Mouse (Mus musculus) stomach, embryonic 14.5 days (tissue): ENCODE data around the gene Atp5h. TPM values are rescaled to one million over a fixed set of nuclear protein-coding genes. Genes with fewer than 3 reads are reported as not detected.
"Not testable (repeated sequence)": the region's sequence is repeated elsewhere in the genome, so short reads cannot be mapped to it uniquely, and the experiment has no call there.

Experiments
- ATAC-seq: fragments of 200-750 bp; cut with Nextera tagmentation; 2 replicates; pipeline ENCODE4 v1.8.0; 2017; ENCODE audit warnings: low read depth, moderate TSS enrichment; ENCODE audit not compliant: insufficient number of reproducible peaks, insufficient read depth, low FRiP score
- H3K27ac ChIP-seq: fragments of 300-500 bp; sonication (generic); 2 replicates; pipeline ENCODE4 v1.5.1; 2014; ENCODE audit warnings: mild to moderate bottlenecking, low read length, moderate library complexity, mixed read lengths
- H3K27me3 ChIP-seq: fragments of 300-500 bp; sonication (generic); 2 replicates; pipeline ENCODE4 v1.6.1; 2014; ENCODE audit warnings: low read length, control low read depth, mixed read lengths; ENCODE audit not compliant: control insufficient read depth, insufficient read depth
- H3K36me3 ChIP-seq: fragments of 300-500 bp; sonication (generic); 2 replicates; pipeline ENCODE4 v1.6.1; 2014; ENCODE audit warnings: mild to moderate bottlenecking, control low read depth, low read length, moderate library complexity, mixed read lengths; ENCODE audit not compliant: control insufficient read depth, insufficient read depth
- H3K4me1 ChIP-seq: fragments of 300-500 bp; sonication (generic); 2 replicates; pipeline ENCODE4 v1.6.1; 2014; ENCODE audit warnings: low read length, control low read depth, mixed read lengths; ENCODE audit not compliant: control insufficient read depth, insufficient read depth
- H3K4me2 ChIP-seq: fragments of 300-500 bp; sonication (generic); replicated peaks from 2 replicates; pipeline ENCODE4 v1.6.1; 2014; ENCODE audit warnings: low read depth, low read length, control low read depth
- H3K4me3 ChIP-seq: fragments of 300-500 bp; sonication (generic); 2 replicates; pipeline ENCODE4 v1.5.1; 2014; ENCODE audit warnings: low read depth, low read length, control low read depth
- H3K9ac ChIP-seq: fragments of 300-500 bp; sonication (generic); replicated peaks from 2 replicates; pipeline ENCODE4 v1.6.1; 2014; ENCODE audit warnings: low read depth, mild to moderate bottlenecking, control low read depth, low read length, moderate library complexity, mixed read lengths
- H3K9me3 ChIP-seq: fragments of 300-500 bp; sonication (generic); 2 replicates; pipeline ENCODE4 v1.6.1; 2016; ENCODE audit warnings: low read depth, low read length, control low read depth; ENCODE audit not compliant: control insufficient read depth
- WGBS: fragments of 180-500 bp; shearing (Covaris S2); extraction: QIAGEN DNeasy Blood & Tissue Kit; methylation state at CpG from one replicate; pipeline ENCODE4 v1.1.7; 2014; 5-methylcytosine and 5-hydroxymethylcytosine counted together
- polyA plus RNA-seq: library from polyadenylated mRNA; unstranded; fragments of >200 nt; fragmentation: Nextera tagmentation; extraction: Ambion mirVana; gene quantifications from 2 replicates; pipeline ENCODE4 v1.2.1, GENCODE M21; 2014

Atp5h gene
- polyA plus RNA-seq, 1 experiment from 2014 or later: 848 TPM

- H3K4me1 ChIP-seq: peaks cover 7% of the 10 kb centered on the region
- no peak overlapping the region for H3K27ac ChIP-seq
- H3K9ac ChIP-seq: no peak overlapping the region
- H3K9me3 ChIP-seq: no peaks in the 10 kb centered on the region
- H3K36me3 ChIP-seq: no peaks in the 10 kb centered on the region
- H3K27me3 ChIP-seq: no peaks in the 10 kb centered on the region
- H3K4me2 ChIP-seq: no peak overlapping the region
- no peak overlapping the region for H3K4me3 ChIP-seq
- 43% methylated on average over 11 of the region's 11 CpGs for WGBS
- no peak for ATAC-seq
These were observed 19.0 kb downstream of the Atp5h start for GRCm38 (mm10) chr11:115400630-115401391.

DNA sequence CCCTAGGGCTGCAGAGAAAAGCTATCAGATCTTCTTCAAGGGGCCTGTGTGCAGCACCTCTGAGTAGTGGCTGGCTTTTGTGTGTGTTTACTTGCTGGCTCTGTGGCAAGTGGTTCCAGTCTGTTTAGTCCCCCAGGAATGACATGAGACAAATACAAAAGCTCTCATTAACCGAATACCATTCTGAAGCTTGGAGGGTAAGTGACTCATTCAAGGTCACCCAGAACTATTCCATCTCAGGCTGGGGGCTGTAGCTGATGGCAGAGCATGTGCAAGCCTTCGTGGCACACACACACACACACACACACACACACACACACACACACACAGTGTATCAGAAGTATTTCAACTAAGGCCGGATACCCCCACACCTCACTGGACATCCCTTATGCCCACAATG lies 19.6 kb downstream of the Atp5h start:
- H3K27me3 ChIP-seq: no peaks in the 10 kb centered on the region
- ATAC-seq: no peak
- no peak overlapping the region for H3K4me2 ChIP-seq
- H3K9ac ChIP-seq: no peak overlapping the region
- H3K4me1 ChIP-seq: peaks cover 7% of the 10 kb centered on the region
- no peak overlapping the region for H3K4me3 ChIP-seq
- WGBS: 65% methylated on average over 3 of the region's 3 CpGs
- no peaks in the 10 kb centered on the region for H3K9me3 ChIP-seq
- no peak overlapping the region for H3K27ac ChIP-seq
- H3K36me3 ChIP-seq: peaks cover 2% of the 10 kb centered on the region; the same call in 1 of the 2 replicates

- Histone ChIP-seq H3K9ac (no peak overlapping the region), H3K4me1 (no peaks in the 10 kb centered on the region), H3K27me3 (no peaks in the 10 kb centered on the region), H3K36me3 (peaks cover 8% of the 10 kb centered on the region; the same call in 1 of the 2 replicates), H3K9me3 (no peaks in the 10 kb centered on the region), H3K4me2 (no peak overlapping the region), H3K27ac (no peak overlapping the region), H3K4me3 (no peak overlapping the region)
- no peak for ATAC-seq
- WGBS: 76% methylated on average over 7 of the region's 7 CpGs
These were observed 21.7 kb downstream of the Atp5h start for GRCm38 (mm10) chr11:115398085-115398484.

DNA sequence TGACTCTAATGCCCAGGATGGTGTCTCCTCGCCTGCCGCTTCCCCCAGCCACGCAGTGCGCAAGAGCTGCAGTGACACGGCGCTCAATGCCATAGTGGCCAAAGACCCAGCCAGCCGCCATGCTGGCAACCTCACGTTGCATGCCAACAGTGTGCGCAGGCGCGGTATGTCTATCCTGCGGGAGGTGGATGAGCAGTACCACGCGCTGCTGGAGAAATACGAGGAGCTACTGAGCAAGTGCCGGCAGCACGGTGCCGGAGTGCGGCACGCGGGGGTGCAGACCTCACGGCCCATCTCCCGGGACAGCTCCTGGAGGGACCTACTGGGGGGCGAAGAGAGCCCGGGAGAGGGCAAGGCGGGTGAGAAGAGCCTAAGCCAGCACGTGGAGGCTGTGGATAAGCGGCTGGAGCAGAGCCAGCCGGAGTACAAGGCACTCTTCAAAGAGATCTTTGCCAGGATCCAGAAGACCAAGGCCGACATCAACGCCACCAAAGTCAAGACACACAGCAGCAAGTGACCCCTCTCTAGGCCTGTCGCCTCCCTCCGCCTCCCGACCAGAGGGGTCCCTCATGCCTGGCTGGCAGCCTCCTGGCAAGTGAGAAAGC lies 25.9 kb downstream of the Atp5h start:
- Histone ChIP-seq H3K4me3 (no peak overlapping the region), H3K4me2 (peak overlapping the region; percentile 5; the same call in 1 of the 2 replicates)
- 63% methylated on average over 34 of the region's 34 CpGs for WGBS

GRCm38 (mm10) chr11:115391358-115391757 lies 28.4 kb downstream of the Atp5h start:
- ATAC-seq: no peak

More for the DNA sequence above, 25.9 kb downstream of the Atp5h start:
- 0 out of 2 replicates have a peak, but pooled peaks have one; percentile 28 for ATAC-seq
- Histone ChIP-seq H3K27me3 (no peaks in the 10 kb centered on the region), H3K9me3 (no peaks in the 10 kb centered on the region), H3K9ac (no peak overlapping the region), H3K36me3 (peaks cover 19% of the 10 kb centered on the region; the same call in 1 of the 2 replicates), H3K4me1 (no peaks in the 10 kb centered on the region), H3K27ac (no peak overlapping the region)

GRCm38 (mm10) chr11:115386859-115387258 lies 32.9 kb downstream of the Atp5h start:
- not testable (repeated sequence) for H3K9me3 ChIP-seq, H3K4me3 ChIP-seq, H3K27ac ChIP-seq, ATAC-seq, H3K9ac ChIP-seq, H3K36me3 ChIP-seq, H3K27me3 ChIP-seq, H3K4me2 ChIP-seq
- peaks cover 27% of the 10 kb centered on the region for H3K4me1 ChIP-seq
- 90% methylated on average over 3 of the region's 3 CpGs for WGBS

More at GRCm38 (mm10) chr11:115391358-115391757, 28.4 kb downstream of the Atp5h start:
- Histone ChIP-seq H3K4me1 (no peaks in the 10 kb centered on the region), H3K4me2 (no peak overlapping the region), H3K9me3 (no peaks in the 10 kb centered on the region), H3K9ac (no peak overlapping the region), H3K4me3 (no peak overlapping the region), H3K27ac (no peak overlapping the region), H3K27me3 (no peaks in the 10 kb centered on the region), H3K36me3 (peaks cover 19% of the 10 kb centered on the region; the same call in 1 of the 2 replicates)
- WGBS: 93% methylated on average over 7 of the region's 7 CpGs

GRCm38 (mm10) chr11:115384587-115384986 lies 35.2 kb downstream of the Atp5h start:
- ATAC-seq: no peak
- Histone ChIP-seq H3K27ac (no peak overlapping the region), H3K4me1 (peaks cover 35% of the 10 kb centered on the region), H3K9ac (no peak overlapping the region), H3K9me3 (no peaks in the 10 kb centered on the region), H3K36me3 (no peaks in the 10 kb centered on the region), H3K27me3 (no peaks in the 10 kb centered on the region), H3K4me2 (no peak overlapping the region), H3K4me3 (no peak overlapping the region)
- WGBS: 82% methylated on average over 5 of the region's 5 CpGs

- H3K9ac ChIP-seq: no peak overlapping the region
- no peak for ATAC-seq
- no peaks in the 10 kb centered on the region for H3K9me3 ChIP-seq
- H3K36me3 ChIP-seq: no peaks in the 10 kb centered on the region
- peaks cover 35% of the 10 kb centered on the region for H3K4me1 ChIP-seq
- H3K27ac ChIP-seq: peak overlapping the region; percentile 10; the same call in 1 of the 2 replicates
- WGBS: 52% methylated on average over 16 of the region's 16 CpGs
- H3K4me3 ChIP-seq: 0 out of 2 replicates have a peak overlapping the region, but pooled peaks have one; percentile 79
- peak overlapping the region; percentile 91; the same call in 1 of the 2 replicates for H3K4me2 ChIP-seq
- H3K27me3 ChIP-seq: no peaks in the 10 kb centered on the region
These were observed 35.9 kb downstream of the Atp5h start for GRCm38 (mm10) chr11:115383701-115384474.
